Mouse (Mus musculus): Measurements from ENCODE around the gene Fthl17c.
"Not testable (repeated sequence)": the region's sequence is repeated elsewhere in the genome, so short reads cannot be mapped to it uniquely, and the experiment has no call there.

The Fthl17c gene

DNA sequence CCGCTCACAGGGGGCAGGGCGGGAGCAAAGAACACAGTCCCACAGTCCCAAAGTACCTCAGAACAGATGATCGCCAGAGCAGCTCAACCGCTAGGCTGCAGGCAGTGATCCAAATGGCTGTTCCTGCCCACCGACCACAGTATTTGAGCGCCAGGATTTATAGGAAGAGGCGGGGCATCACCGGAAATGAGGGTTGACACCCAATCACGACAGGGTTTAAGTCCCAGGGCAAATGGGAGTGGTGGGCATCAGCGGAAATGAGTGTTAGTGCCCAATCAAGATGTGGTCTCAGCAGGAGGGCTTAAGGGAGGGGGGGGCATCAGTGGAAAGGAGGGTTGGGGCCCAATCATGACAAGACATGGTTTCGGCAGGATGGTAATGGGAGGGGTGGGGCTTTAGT, at the start of gene Fthl17c:
Fthl17c (minus strand) TSS at position 101 of the 400 bp plus-strand sequence.
- DNase-seq (ENCODE audit: low spot score in 2 of 2), result not testable (repeated sequence)

GRCm38 (mm10) chrX:9019481-9019880, 43.1 kb upstream of the Fthl17c start:
- DNase-seq (ENCODE audit: low spot score in 2 of 2), result no peak

- DNase-seq (ENCODE audit: low spot score in 2 of 2), result no peak
These were observed 39.7 kb upstream of the Fthl17c start for GRCm38 (mm10) chrX:9016079-9016478.

DNA sequence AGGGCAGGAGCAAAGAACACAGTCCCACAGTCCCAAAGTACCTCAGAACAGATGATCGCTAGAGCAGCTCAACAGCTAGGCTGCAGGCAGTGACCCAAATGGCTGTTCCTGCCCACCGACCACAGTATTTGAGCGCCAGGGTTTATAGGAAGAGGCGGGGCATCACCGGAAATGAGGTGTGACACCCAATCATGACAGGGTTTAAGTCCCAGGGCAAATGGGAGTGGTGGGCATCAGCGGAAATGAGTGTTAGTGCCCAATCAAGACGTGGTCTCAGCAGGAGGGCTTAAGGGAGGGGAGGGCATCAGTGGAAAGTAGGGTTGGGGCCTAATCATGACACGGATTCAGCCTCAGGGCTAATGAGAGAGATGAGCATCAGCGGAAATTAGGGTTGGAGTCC, 10.3 kb upstream of the Fthl17c start, which contains the start of gene Fthl17d:
Fthl17d (minus strand) TSS at position 101 of the 400 bp plus-strand sequence.
- not testable (repeated sequence) for DNase-seq (ENCODE audit: low spot score in 2 of 2)

- not testable (repeated sequence) for DNase-seq (ENCODE audit: low spot score in 2 of 2)
These were observed 11.7 kb downstream of the Fthl17c start for GRCm38 (mm10) chrX:8964618-8965017.

DNA sequence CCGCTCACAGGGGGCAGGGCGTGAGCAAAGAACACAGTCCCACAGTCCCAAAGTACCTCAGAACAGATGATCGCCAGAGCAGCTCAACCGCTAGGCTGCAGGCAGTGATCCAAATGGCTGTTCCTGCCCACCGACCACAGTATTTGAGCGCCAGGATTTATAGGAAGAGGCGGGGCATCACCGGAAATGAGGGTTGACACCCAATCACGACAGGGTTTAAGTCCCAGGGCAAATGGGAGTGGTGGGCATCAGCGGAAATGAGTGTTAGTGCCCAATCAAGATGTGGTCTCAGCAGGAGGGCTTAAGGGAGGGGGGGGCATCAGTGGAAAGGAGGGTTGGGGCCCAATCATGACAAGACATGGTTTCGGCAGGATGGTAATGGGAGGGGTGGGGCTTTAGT, 13.5 kb downstream of the Fthl17c start, which contains the start of gene Fthl17b:
Fthl17b (minus strand) TSS at position 101 of the 400 bp plus-strand sequence.
- not testable (repeated sequence) for DNase-seq (ENCODE audit: low spot score in 2 of 2)

DNA sequence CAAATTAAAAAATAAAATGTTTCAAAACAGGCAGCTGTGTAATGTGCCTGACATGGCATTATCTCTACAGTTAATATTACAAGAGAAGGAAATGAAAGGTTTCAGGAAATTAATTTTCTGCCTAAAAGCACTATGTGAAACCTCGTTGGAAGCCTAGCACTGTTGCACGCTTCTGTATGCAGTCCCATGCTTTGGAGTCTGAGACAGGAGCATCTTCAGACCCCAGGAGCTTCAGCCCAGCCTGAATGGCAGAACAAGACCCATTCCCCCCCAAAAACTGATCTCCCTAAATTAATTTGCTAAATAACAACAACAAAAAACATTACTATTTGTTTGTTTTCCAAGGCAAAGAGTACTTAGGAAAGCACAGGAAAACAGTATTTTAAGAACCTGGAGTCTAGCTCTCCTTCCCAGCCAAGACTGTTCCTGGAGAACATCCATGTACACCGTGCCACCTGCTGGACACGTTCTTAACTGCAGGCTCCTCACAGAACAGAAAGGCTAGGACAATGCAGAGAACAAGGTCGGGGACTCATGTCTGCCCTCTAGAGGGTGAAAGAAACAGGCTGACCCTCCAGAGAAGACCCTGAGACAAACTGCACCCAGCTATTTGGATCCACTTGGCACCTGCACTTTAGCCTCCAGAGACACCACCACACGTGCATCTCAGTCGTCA, 28.1 kb downstream of the Fthl17c start:
- peak; percentile 60 to 80 for DNase-seq (ENCODE audit: low spot score in 2 of 2)

DNA sequence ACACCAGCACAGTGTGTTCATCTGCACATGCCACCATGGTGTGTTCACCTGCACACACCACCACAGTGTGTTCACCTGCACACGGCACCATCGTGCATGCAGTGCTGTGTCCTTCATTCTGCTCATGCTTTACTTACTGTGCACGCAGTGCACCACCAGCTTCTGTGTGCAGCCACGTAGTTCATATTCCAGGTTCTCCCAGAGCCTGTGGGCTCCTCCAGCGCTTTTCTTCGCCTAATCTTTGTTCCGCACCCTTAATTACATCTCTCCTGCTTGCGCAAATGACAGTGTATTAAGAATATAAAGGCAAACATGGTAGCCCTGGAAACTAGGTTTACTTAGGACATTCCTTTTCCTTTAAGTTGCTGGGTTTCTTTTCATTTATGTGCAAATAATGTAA, 32.3 kb downstream of the Fthl17c start:
- DNase-seq (ENCODE audit: low spot score in 2 of 2), result no peak

DNA sequence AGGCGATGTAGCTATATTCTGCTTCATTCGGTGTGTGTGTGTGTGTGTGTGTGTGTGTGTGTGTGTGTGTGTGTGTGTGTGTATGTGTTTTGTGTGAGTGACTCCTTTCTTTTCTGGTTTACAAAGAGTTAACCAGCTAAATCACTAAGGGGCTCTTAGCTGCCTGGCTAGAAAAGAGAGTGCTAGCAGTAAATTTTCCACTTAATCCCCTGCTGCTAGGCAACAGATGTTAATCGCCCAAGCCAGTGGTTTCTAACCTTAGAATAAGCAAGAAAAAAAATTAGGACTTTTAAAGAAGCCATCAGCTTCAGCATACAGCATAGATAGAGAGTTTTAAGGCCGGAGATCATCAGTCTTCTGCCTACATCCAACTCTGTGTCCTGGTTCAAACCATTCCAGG, 49.1 kb downstream of the Fthl17c start:
- no peak for DNase-seq (ENCODE audit: low spot score in 2 of 2)

Measured in frontal cortex, postnatal 10 days (tissue).